Mouse (Mus musculus) kidney, adult 2 months (tissue): ENCODE data around the gene Hcst.

Source experiments
- CTCF ChIP-seq: fragments of 200-500 bp; conservative IDR thresholded peaks from 2 replicates; pipeline ENCODE4 v1.5.1; 2011; ENCODE audit warnings: low read depth, mild to moderate bottlenecking, control low read depth, low read length, moderate library complexity, mixed read lengths; ENCODE audit not compliant: insufficient read depth, insufficient read length
- POLR2A ChIP-seq: fragments of 200-500 bp; IDR thresholded peaks from one replicate; pipeline ENCODE4 v1.6.1; 2011; ENCODE audit warnings: low read depth, low read length, control low read depth

- no peak for TF ChIP-seq CTCF
- TF ChIP-seq POLR2A, result no peak
Measured at GRCm38 (mm10) chr7:30392746-30393520, 26.7 kb downstream of the Hcst start.
